Mouse (Mus musculus): Measurements from ENCODE around the gene Slc22a2.

GRCm38 (mm10) chr17:12577096-12577495 lies 6.8 kb upstream of the Slc22a2 start:
- no peak for TF ChIP-seq POLR2A (IDR thresholded peaks at IDR 0.05; ENCODE audit: borderline replicate concordance, low read depth, low read length)
- TF ChIP-seq CTCF (IDR thresholded peaks at IDR 0.05; ENCODE audit: low read depth, low read length) = no peak

Data from bone marrow macrophage, adult 2 months (primary cell).